Mouse (Mus musculus) adrenal gland, postnatal 36 days (tissue): ENCODE measurements around the gene 2300003K06Rik. TPM values are rescaled to one million over a fixed set of nuclear protein-coding genes. Genes with fewer than 3 reads are reported as not detected.
"Not testable (repeated sequence)": the region's sequence is repeated elsewhere in the genome, so short reads cannot be mapped to it uniquely, and the experiment has no call there.

ENCODE experiments used
- DNase-seq, 2 experiments: peaks; one replicate each; pipeline ENCODE4 v3.0.0; 2021; ENCODE audit warnings: mixed read lengths in 1 of 2
- long read RNA-seq, 2 experiments: library from polyadenylated mRNA; stranded (forward); transcript quantifications; one replicate each; pipeline ENCODE4 v2.0.0; 2021; ENCODE audit warnings: borderline sequencing depth in 2 of 2
- total RNA-seq, 2 experiments: library from RNA; stranded (reverse); gene quantifications; 2 replicates each; pipeline ENCODE4 v1.2.3; 2021

Gene 2300003K06Rik
- total RNA-seq = not detected
- long read RNA-seq, experiment 1 = 0 reads
- long read RNA-seq, experiment 2 = 0 reads

- DNase-seq = no peak
These were observed at the start of gene 2300003K06Rik for GRCm38 (mm10) chr11:99837966-99838365. 2300003K06Rik (minus strand) TSS chr11:99838066.

GRCm38 (mm10) chr11:99878887-99879286, 41.0 kb upstream of the 2300003K06Rik start, which contains the start of gene Gm11567:
Gm11567 (plus strand) TSS chr11:99879187.
- not testable (repeated sequence) for DNase-seq

- not testable (repeated sequence) for DNase-seq
These were observed 35.2 kb upstream of the 2300003K06Rik start, which contains the start of gene Krtap9-1 for GRCm38 (mm10) chr11:99873089-99873488. Krtap9-1 (plus strand) TSS chr11:99873389.

GRCm38 (mm10) chr11:99864176-99864575, 26.3 kb upstream of the 2300003K06Rik start, which contains the start of gene Gm11559:
Gm11559 (plus strand) TSS chr11:99864476.
- not testable (repeated sequence) for DNase-seq

GRCm38 (mm10) chr11:99858761-99859160, 20.9 kb upstream of the 2300003K06Rik start:
- no peak for DNase-seq

- DNase-seq = no peak
These were observed 19.8 kb upstream of the 2300003K06Rik start, which contains the start of gene Gm11568 for GRCm38 (mm10) chr11:99857617-99858016. Gm11568 (plus strand) TSS chr11:99857917.

GRCm38 (mm10) chr11:99854121-99854520, 16.3 kb upstream of the 2300003K06Rik start:
- DNase-seq = peak; percentile 7 to 12

- DNase-seq = no peak
These were observed 13.6 kb upstream of the 2300003K06Rik start, which contains the start of gene Krtap4-16 for GRCm38 (mm10) chr11:99851508-99851907. Krtap4-16 (minus strand) TSS chr11:99851608.

GRCm38 (mm10) chr11:99846746-99847145, 8.9 kb upstream of the 2300003K06Rik start:
- DNase-seq = no peak

GRCm38 (mm10) chr11:99842185-99842584, 4.3 kb upstream of the 2300003K06Rik start:
- no peak for DNase-seq

- DNase-seq = not testable (repeated sequence)
These were observed 22.3 kb downstream of the 2300003K06Rik start, which contains the start of gene Gm11564 for GRCm38 (mm10) chr11:99815566-99815965. Gm11564 (minus strand) TSS chr11:99815666.

GRCm38 (mm10) chr11:99809792-99810191, 28.1 kb downstream of the 2300003K06Rik start, which contains the start of gene Krtap4-13:
Krtap4-13 (minus strand) TSS chr11:99809892.
- DNase-seq = not testable (repeated sequence)

- not testable (repeated sequence) for DNase-seq
These were observed 33.5 kb downstream of the 2300003K06Rik start, which contains the start of gene Gm11554 for GRCm38 (mm10) chr11:99804346-99804745. Gm11554 (minus strand) TSS chr11:99804446.

GRCm38 (mm10) chr11:99798832-99799231, 39.0 kb downstream of the 2300003K06Rik start, which contains the start of gene Gm11569:
Gm11569 (minus strand) TSS chr11:99798932.
- DNase-seq = not testable (repeated sequence)

GRCm38 (mm10) chr11:99793367-99793766, 44.5 kb downstream of the 2300003K06Rik start, which contains the start of gene Gm11596:
Gm11596 (minus strand) TSS chr11:99793467.
- no peak for DNase-seq

Other genes with a start within 250 kb of the 2300003K06Rik start
- gene Krtap1-3, start 246.7 kb downstream of the 2300003K06Rik start, total RNA-seq = not detected
- not detected for gene Krtap9-3, start 240.0 kb downstream of the 2300003K06Rik start, total RNA-seq
- gene Gm11938, start 234.8 kb downstream of the 2300003K06Rik start, total RNA-seq = not detected
- not detected for gene Gm11937, start 227.9 kb downstream of the 2300003K06Rik start, total RNA-seq
- not detected for gene Krtap2-4, start 223.2 kb downstream of the 2300003K06Rik start, total RNA-seq
- not detected for gene Gm11562, start 217.6 kb downstream of the 2300003K06Rik start, total RNA-seq
- not detected for gene Krtap4-1, start 209.8 kb downstream of the 2300003K06Rik start, total RNA-seq
- gene Krtap4-2, start 203.0 kb downstream of the 2300003K06Rik start, total RNA-seq = not detected
- not detected for gene Krtap4-7, start 194.0 kb downstream of the 2300003K06Rik start, total RNA-seq
- not detected for gene Gm11555, start 187.8 kb downstream of the 2300003K06Rik start, total RNA-seq
- not detected for gene Gm11563, start 179.1 kb downstream of the 2300003K06Rik start, total RNA-seq
- gene Krtap4-6, start 172.1 kb downstream of the 2300003K06Rik start, total RNA-seq = not detected
- gene Gm14190, start 147.3 kb downstream of the 2300003K06Rik start, total RNA-seq = not detected
- not detected for gene Gm14180, start 103.8 kb downstream of the 2300003K06Rik start, total RNA-seq
- gene Gm11595, start 65.2 kb downstream of the 2300003K06Rik start, total RNA-seq = not detected
- not detected for gene Krtap4-8, start 57.4 kb downstream of the 2300003K06Rik start, total RNA-seq
- gene Krtap4-9, start 52.9 kb downstream of the 2300003K06Rik start, total RNA-seq = not detected
- gene Gm11596, start 44.6 kb downstream of the 2300003K06Rik start, total RNA-seq = not detected
- gene Gm11569, start 39.1 kb downstream of the 2300003K06Rik start, total RNA-seq = not detected
- gene Gm11554, start 33.6 kb downstream of the 2300003K06Rik start, total RNA-seq = not detected
- not detected for gene Krtap4-13, start 28.2 kb downstream of the 2300003K06Rik start, total RNA-seq
- not detected for gene Gm11564, start 22.4 kb downstream of the 2300003K06Rik start, total RNA-seq
- not detected for gene Krtap4-16, start 13.5 kb upstream of the 2300003K06Rik start, total RNA-seq
- not detected for gene Gm11568, start 19.9 kb upstream of the 2300003K06Rik start, total RNA-seq
- not detected for gene Gm11559, start 26.4 kb upstream of the 2300003K06Rik start, total RNA-seq
- not detected for gene Krtap9-1, start 35.3 kb upstream of the 2300003K06Rik start, total RNA-seq
- gene Gm11567, start 41.1 kb upstream of the 2300003K06Rik start, total RNA-seq = not detected
- not detected for gene Krtap31-1, start 69.9 kb upstream of the 2300003K06Rik start, total RNA-seq
- gene Gm11565, start 76.7 kb upstream of the 2300003K06Rik start, total RNA-seq = not detected
- not detected for gene Krtap31-2, start 98.2 kb upstream of the 2300003K06Rik start, total RNA-seq
- not detected for gene Krtap9-5, start 110.4 kb upstream of the 2300003K06Rik start, total RNA-seq
- not detected for gene Krtap29-1, start 141.0 kb upstream of the 2300003K06Rik start, total RNA-seq
- not detected for gene Krtap16-1, start 148.5 kb upstream of the 2300003K06Rik start, total RNA-seq
- gene Krtap17-1, start 155.9 kb upstream of the 2300003K06Rik start, total RNA-seq = not detected
- not detected for gene Krt33a, start 178.1 kb upstream of the 2300003K06Rik start, total RNA-seq
- gene Krt33b, start 191.8 kb upstream of the 2300003K06Rik start, total RNA-seq = not detected
- gene Krt34, start 203.5 kb upstream of the 2300003K06Rik start, total RNA-seq = not detected
- not detected for gene Krt31, start 212.5 kb upstream of the 2300003K06Rik start, total RNA-seq